Mouse (Mus musculus): ENCODE measurements around the gene Nox1. TPM values are rescaled to one million over a fixed set of nuclear protein-coding genes. Genes with fewer than 3 reads are reported as not detected.

Nox1 gene
- polyA plus RNA-seq (2014; fragmentation: Nextera tagmentation; extraction: Ambion mirVana), result not detected in 2 replicates

- no peaks in the 10 kb centered on the region for H3K27me3 ChIP-seq (ENCODE audit: control insufficient read depth, insufficient read depth, low read length)
- no peak for DNase-seq (ENCODE audit: low spot score)
- no peaks in the 10 kb centered on the region for H3K9me3 ChIP-seq (ENCODE audit: control insufficient read depth, low read length)
- no peak within 1 kb of the TSS for H3K4me3 ChIP-seq (ENCODE audit: low read depth, low read length)
- 63% methylated on average over 4 of the region's 4 CpGs for WGBS
- H3K4me1 ChIP-seq (ENCODE audit: control insufficient read depth, insufficient read depth, low read length), result no peaks in the 10 kb centered on the region
- no peaks in the 10 kb centered on the region for H3K36me3 ChIP-seq (ENCODE audit: control insufficient read depth, insufficient read depth, low read length)
- H3K27ac ChIP-seq (ENCODE audit: low read depth, low read length), result no peak within 1 kb of the TSS
- H3K4me2 ChIP-seq (ENCODE audit: low read depth), result no peak within 1 kb of the TSS
- ATAC-seq (ENCODE audit: insufficient read depth, low FRiP score, low TSS enrichment), result no peak
- H3K9ac ChIP-seq (ENCODE audit: low read length), result no peak within 1 kb of the TSS
Observed at GRCm38 (mm10) chrX:134221856-134222255, at the start of gene Nox1. TSS of gene Nox1 (minus strand) at chrX:134221956.

GRCm38 (mm10) chrX:134262129-134262528, 40.4 kb upstream of the Nox1 start:
- Histone ChIP-seq H3K36me3 (ENCODE audit: control insufficient read depth, insufficient read depth, low read length) (no peaks in the 10 kb centered on the region), H3K27me3 (ENCODE audit: control insufficient read depth, insufficient read depth, low read length) (no peaks in the 10 kb centered on the region), H3K4me3 (ENCODE audit: low read depth, low read length) (no peak overlapping the region), H3K4me2 (ENCODE audit: low read depth) (no peak overlapping the region), H3K9ac (ENCODE audit: low read length) (no peak overlapping the region), H3K4me1 (ENCODE audit: control insufficient read depth, insufficient read depth, low read length) (no peaks in the 10 kb centered on the region), H3K9me3 (ENCODE audit: control insufficient read depth, low read length) (no peaks in the 10 kb centered on the region), H3K27ac (ENCODE audit: low read depth, low read length) (no peak overlapping the region)
- ATAC-seq (ENCODE audit: insufficient read depth, low FRiP score, low TSS enrichment) (no peak), DNase-seq (ENCODE audit: low spot score) (no peak)
- WGBS, result 74% methylated on average over 11 of the region's 11 CpGs

- ATAC-seq (ENCODE audit: insufficient read depth, low FRiP score, low TSS enrichment) (no peak), DNase-seq (ENCODE audit: low spot score) (no peak)
- Histone ChIP-seq H3K4me1 (ENCODE audit: control insufficient read depth, insufficient read depth, low read length) (no peaks in the 10 kb centered on the region), H3K9ac (ENCODE audit: low read length) (no peak overlapping the region), H3K27ac (ENCODE audit: low read depth, low read length) (no peak overlapping the region), H3K9me3 (ENCODE audit: control insufficient read depth, low read length) (no peaks in the 10 kb centered on the region), H3K4me3 (ENCODE audit: low read depth, low read length) (no peak overlapping the region), H3K4me2 (ENCODE audit: low read depth) (no peak overlapping the region), H3K27me3 (ENCODE audit: control insufficient read depth, insufficient read depth, low read length) (no peaks in the 10 kb centered on the region), H3K36me3 (ENCODE audit: control insufficient read depth, insufficient read depth, low read length) (no peaks in the 10 kb centered on the region)
- 60% methylated on average over 5 of the region's 5 CpGs for WGBS
Observed at GRCm38 (mm10) chrX:134261191-134261590, 39.4 kb upstream of the Nox1 start.

GRCm38 (mm10) chrX:134248202-134248601, 26.4 kb upstream of the Nox1 start:
- H3K36me3 ChIP-seq (ENCODE audit: control insufficient read depth, insufficient read depth, low read length), result no peaks in the 10 kb centered on the region
- H3K9me3 ChIP-seq (ENCODE audit: control insufficient read depth, low read length), result no peaks in the 10 kb centered on the region
- DNase-seq (ENCODE audit: low spot score) (no peak), ATAC-seq (ENCODE audit: insufficient read depth, low FRiP score, low TSS enrichment) (no peak)
- no peak overlapping the region for H3K4me3 ChIP-seq (ENCODE audit: low read depth, low read length)
- H3K9ac ChIP-seq (ENCODE audit: low read length), result no peak overlapping the region
- H3K4me1 ChIP-seq (ENCODE audit: control insufficient read depth, insufficient read depth, low read length), result no peaks in the 10 kb centered on the region
- 85% methylated on average over 2 of the region's 2 CpGs for WGBS
- H3K27ac ChIP-seq (ENCODE audit: low read depth, low read length), result no peak overlapping the region
- H3K4me2 ChIP-seq (ENCODE audit: low read depth), result no peak overlapping the region
- H3K27me3 ChIP-seq (ENCODE audit: control insufficient read depth, insufficient read depth, low read length), result no peaks in the 10 kb centered on the region

- DNase-seq (ENCODE audit: low spot score) (no peak), ATAC-seq (ENCODE audit: insufficient read depth, low FRiP score, low TSS enrichment) (no peak)
- H3K9me3 ChIP-seq (ENCODE audit: control insufficient read depth, low read length), result no peaks in the 10 kb centered on the region
- H3K4me2 ChIP-seq (ENCODE audit: low read depth), result no peak overlapping the region
- no peaks in the 10 kb centered on the region for H3K4me1 ChIP-seq (ENCODE audit: control insufficient read depth, insufficient read depth, low read length)
- no peaks in the 10 kb centered on the region for H3K36me3 ChIP-seq (ENCODE audit: control insufficient read depth, insufficient read depth, low read length)
- no peak overlapping the region for H3K4me3 ChIP-seq (ENCODE audit: low read depth, low read length)
- H3K27me3 ChIP-seq (ENCODE audit: control insufficient read depth, insufficient read depth, low read length), result no peaks in the 10 kb centered on the region
- 91% methylated on average over 10 of the region's 10 CpGs for WGBS
- H3K27ac ChIP-seq (ENCODE audit: low read depth, low read length), result no peak overlapping the region
- no peak overlapping the region for H3K9ac ChIP-seq (ENCODE audit: low read length)
Observed at GRCm38 (mm10) chrX:134245946-134246345, 24.2 kb upstream of the Nox1 start.

- no peaks in the 10 kb centered on the region for H3K27me3 ChIP-seq (ENCODE audit: control insufficient read depth, insufficient read depth, low read length)
- no peak overlapping the region for H3K4me3 ChIP-seq (ENCODE audit: low read depth, low read length)
- H3K9ac ChIP-seq (ENCODE audit: low read length), result no peak overlapping the region
- H3K9me3 ChIP-seq (ENCODE audit: control insufficient read depth, low read length), result no peaks in the 10 kb centered on the region
- DNase-seq (ENCODE audit: low spot score) (no peak), ATAC-seq (ENCODE audit: insufficient read depth, low FRiP score, low TSS enrichment) (no peak)
- no peak overlapping the region for H3K27ac ChIP-seq (ENCODE audit: low read depth, low read length)
- H3K36me3 ChIP-seq (ENCODE audit: control insufficient read depth, insufficient read depth, low read length), result no peaks in the 10 kb centered on the region
- H3K4me2 ChIP-seq (ENCODE audit: low read depth), result no peak overlapping the region
- no peaks in the 10 kb centered on the region for H3K4me1 ChIP-seq (ENCODE audit: control insufficient read depth, insufficient read depth, low read length)
- WGBS, result 93% methylated on average over 10 of the region's 10 CpGs
Observed at GRCm38 (mm10) chrX:134238266-134238665, 16.5 kb upstream of the Nox1 start.

- Histone ChIP-seq H3K4me1 (ENCODE audit: control insufficient read depth, insufficient read depth, low read length) (no peaks in the 10 kb centered on the region), H3K9ac (ENCODE audit: low read length) (no peak overlapping the region), H3K4me3 (ENCODE audit: low read depth, low read length) (no peak overlapping the region), H3K9me3 (ENCODE audit: control insufficient read depth, low read length) (no peaks in the 10 kb centered on the region), H3K27ac (ENCODE audit: low read depth, low read length) (no peak overlapping the region), H3K36me3 (ENCODE audit: control insufficient read depth, insufficient read depth, low read length) (no peaks in the 10 kb centered on the region), H3K4me2 (ENCODE audit: low read depth) (no peak overlapping the region), H3K27me3 (ENCODE audit: control insufficient read depth, insufficient read depth, low read length) (no peaks in the 10 kb centered on the region)
- DNase-seq (ENCODE audit: low spot score), result no peak
- WGBS, result 89% methylated on average over 1 of the region's 1 CpGs
- no peak for ATAC-seq (ENCODE audit: insufficient read depth, low FRiP score, low TSS enrichment)
Observed at GRCm38 (mm10) chrX:134233048-134233447, 11.3 kb upstream of the Nox1 start.

- Histone ChIP-seq H3K4me1 (ENCODE audit: control insufficient read depth, insufficient read depth, low read length) (no peaks in the 10 kb centered on the region), H3K9ac (ENCODE audit: low read length) (no peak overlapping the region), H3K27me3 (ENCODE audit: control insufficient read depth, insufficient read depth, low read length) (no peaks in the 10 kb centered on the region), H3K27ac (ENCODE audit: low read depth, low read length) (no peak overlapping the region), H3K36me3 (ENCODE audit: control insufficient read depth, insufficient read depth, low read length) (no peaks in the 10 kb centered on the region), H3K4me3 (ENCODE audit: low read depth, low read length) (no peak overlapping the region), H3K4me2 (ENCODE audit: low read depth) (no peak overlapping the region), H3K9me3 (ENCODE audit: control insufficient read depth, low read length) (no peaks in the 10 kb centered on the region)
- ATAC-seq (ENCODE audit: insufficient read depth, low FRiP score, low TSS enrichment), result no peak
- no peak for DNase-seq (ENCODE audit: low spot score)
- WGBS, result 71% methylated on average over 3 of the region's 3 CpGs
Observed at GRCm38 (mm10) chrX:134220618-134221017, 1.1 kb downstream of the Nox1 start.

GRCm38 (mm10) chrX:134218161-134218560, 3.6 kb downstream of the Nox1 start:
- ATAC-seq (ENCODE audit: insufficient read depth, low FRiP score, low TSS enrichment) (no peak), DNase-seq (ENCODE audit: low spot score) (no peak)
- no peaks in the 10 kb centered on the region for H3K9me3 ChIP-seq (ENCODE audit: control insufficient read depth, low read length)
- H3K4me3 ChIP-seq (ENCODE audit: low read depth, low read length), result no peak overlapping the region
- no peak overlapping the region for H3K4me2 ChIP-seq (ENCODE audit: low read depth)
- no peaks in the 10 kb centered on the region for H3K4me1 ChIP-seq (ENCODE audit: control insufficient read depth, insufficient read depth, low read length)
- H3K36me3 ChIP-seq (ENCODE audit: control insufficient read depth, insufficient read depth, low read length), result no peaks in the 10 kb centered on the region
- 79% methylated on average over 4 of the region's 4 CpGs for WGBS
- H3K27me3 ChIP-seq (ENCODE audit: control insufficient read depth, insufficient read depth, low read length), result no peaks in the 10 kb centered on the region
- no peak overlapping the region for H3K27ac ChIP-seq (ENCODE audit: low read depth, low read length)
- H3K9ac ChIP-seq (ENCODE audit: low read length), result no peak overlapping the region

Measured in neural tube, embryonic 11.5 days (tissue).